Mouse (Mus musculus) left cerebral cortex, adult 9 months (tissue): ENCODE measurements at regions not wholly inside any gene's neighbourhood (a gene's known extent, or its start where the extent isn't known, plus 50 kb on each side); places are given as distances from the start of the nearest gene placed in this dataset.

Experiments
- DNase-seq, 2 experiments: peaks; one replicate each; pipeline ENCODE4 v3.0.0; 2022; ENCODE audit warnings: low spot score in 2 of 2

GRCm38 (mm10) chr13:53709062-53709461, 236.2 kb upstream of the Msx2 start:
- DNase-seq = no peak

GRCm38 (mm10) chr13:53707548-53707947, 234.7 kb upstream of the Msx2 start:
- no peak for DNase-seq

- no peak for DNase-seq
These were observed 231.2 kb upstream of the Msx2 start for GRCm38 (mm10) chr13:53704104-53704503.

- no peak for DNase-seq
These were observed 227.4 kb upstream of the Msx2 start for GRCm38 (mm10) chr13:53700236-53700635.

GRCm38 (mm10) chr13:53697954-53698353, 225.1 kb upstream of the Msx2 start:
- no peak for DNase-seq

GRCm38 (mm10) chr13:53695385-53695784, 222.5 kb upstream of the Msx2 start:
- no peak for DNase-seq

- DNase-seq = no peak
These were observed 216.1 kb upstream of the Msx2 start for GRCm38 (mm10) chr13:53688934-53689333.

GRCm38 (mm10) chr13:53688489-53688888, 215.6 kb upstream of the Msx2 start:
- peak; percentile 25 to 85 for DNase-seq

GRCm38 (mm10) chr13:53684498-53684897, 211.6 kb upstream of the Msx2 start:
- DNase-seq = no peak

GRCm38 (mm10) chr13:53677187-53677586, 204.3 kb upstream of the Msx2 start:
- DNase-seq = no peak

- DNase-seq = no peak
These were observed 197.5 kb upstream of the Msx2 start for GRCm38 (mm10) chr13:53670361-53670760.

GRCm38 (mm10) chr13:53667518-53667917, 194.6 kb upstream of the Msx2 start:
- DNase-seq = no peak

- no peak for DNase-seq
These were observed 192.7 kb upstream of the Msx2 start for GRCm38 (mm10) chr13:53665592-53665991.

GRCm38 (mm10) chr13:53664631-53665230, 191.9 kb upstream of the Msx2 start:
- DNase-seq = peak in 1 of 2 experiments; percentile 3

- DNase-seq = no peak
These were observed 180.0 kb upstream of the Msx2 start for GRCm38 (mm10) chr13:53652826-53653225.

GRCm38 (mm10) chr13:53648353-53648752, 175.5 kb upstream of the Msx2 start:
- no peak for DNase-seq

- DNase-seq = no peak
These were observed 169.7 kb upstream of the Msx2 start for GRCm38 (mm10) chr13:53642557-53642956.

GRCm38 (mm10) chr13:53639584-53639983, 166.7 kb upstream of the Msx2 start:
- DNase-seq = no peak

- no peak for DNase-seq
These were observed 166.2 kb upstream of the Msx2 start for GRCm38 (mm10) chr13:53639115-53639514.

GRCm38 (mm10) chr13:53636011-53636410, 163.1 kb upstream of the Msx2 start:
- no peak for DNase-seq

GRCm38 (mm10) chr13:53634637-53635203, 161.8 kb upstream of the Msx2 start:
- DNase-seq = no peak

- no peak for DNase-seq
These were observed 125.2 kb upstream of the Msx2 start for GRCm38 (mm10) chr13:53598050-53598449.

GRCm38 (mm10) chr13:53596871-53597800, 124.3 kb upstream of the Msx2 start:
- no peak for DNase-seq
